Mouse (Mus musculus): Measurements from ENCODE around the gene Gpr87.

DNA sequence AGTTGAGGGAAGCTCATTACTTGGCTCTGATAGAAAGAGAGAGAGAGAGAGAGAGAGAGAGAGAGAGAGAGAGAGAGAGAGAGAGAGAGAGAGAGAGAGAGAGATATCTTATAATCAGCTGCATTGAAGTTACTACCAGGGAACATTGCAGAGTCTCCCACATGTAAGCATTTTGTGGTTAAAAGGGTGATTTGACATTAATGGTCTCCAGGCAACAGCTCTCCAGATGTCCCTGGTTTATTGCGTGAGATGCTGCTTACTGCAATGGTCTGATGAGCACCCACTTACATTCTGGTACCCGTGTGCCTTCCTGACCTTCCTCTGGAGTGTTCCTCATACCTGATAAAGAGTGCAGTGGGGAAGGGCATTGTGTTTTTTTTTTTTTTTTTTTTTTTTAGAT lies 40.0 kb downstream of the Gpr87 start:
- TF ChIP-seq E2F4 (IDR thresholded peaks at IDR 0.05; ENCODE audit: insufficient replicate concordance, low read depth, low read length): no peak
- TF ChIP-seq POLR2A (IDR thresholded peaks at IDR 0.05; ENCODE audit: low read depth, low read length): no peak
- TF ChIP-seq PAX5 (IDR thresholded peaks at IDR 0.05; ENCODE audit: low read length): no peak

Measured in CH12.LX (cell line).